Mouse (Mus musculus) MEL (cell line): ENCODE measurements at regions not wholly inside any gene's neighbourhood (a gene's known extent, or its start where the extent isn't known, plus 50 kb on each side); places are given as distances from the start of the nearest gene placed in this dataset.

Source experiments
- DNase-seq: peaks from one replicate; pipeline ENCODE4 v3.0.0; 2011; ENCODE audit warnings: low read depth, low spot score
- H3K27ac ChIP-seq: 2 replicates; pipeline ENCODE4 v1.5.1; 2012; ENCODE audit warnings: low read depth, mild to moderate bottlenecking, control low read depth, low read length, moderate library complexity; ENCODE audit not compliant: control insufficient read depth
- H3K27me3 ChIP-seq, 2 experiments: fragments of 150-350 bp in 1 of 2; sonication (generic) in 1 of 2; 2 replicates each; pipeline ENCODE4 v1.6.1; 2012; ENCODE audit warnings: low read length in 2 of 2, mild to moderate bottlenecking in 2 of 2, improper control_type of control experiment in 1 of 2, moderate library complexity in 1 of 2; ENCODE audit not compliant: insufficient read depth in 2 of 2, control insufficient read depth in 1 of 2
- H3K36me3 ChIP-seq, 2 experiments: 2 replicates each; pipeline ENCODE4 v1.6.1; 2012 to 2014; ENCODE audit warnings: low read length in 2 of 2, improper control_type of control experiment in 1 of 2, inconsistent platforms in 1 of 2, mild to moderate bottlenecking in 1 of 2; ENCODE audit not compliant: insufficient read depth in 2 of 2, control insufficient read depth in 1 of 2
- H3K4me1 ChIP-seq, 2 experiments: fragments of 150-350 bp in 1 of 2; sonication (generic) in 1 of 2; 2 replicates each; pipeline ENCODE4 v1.6.1; 2012; ENCODE audit warnings: low read length in 2 of 2, improper control_type of control experiment in 1 of 2, mild to moderate bottlenecking in 1 of 2; ENCODE audit not compliant: insufficient read depth in 2 of 2, control insufficient read depth in 1 of 2
- H3K4me3 ChIP-seq, 2 experiments: fragments of 150-350 bp in 1 of 2; sonication (generic) in 1 of 2; 2 replicates each; pipeline ENCODE4 v1.5.1; 2012; ENCODE audit warnings: low read depth in 2 of 2, low read length in 2 of 2, mild to moderate bottlenecking in 2 of 2, moderate library complexity in 2 of 2, control low read depth in 1 of 2, improper control_type of control experiment in 1 of 2; ENCODE audit not compliant: control insufficient read depth in 1 of 2, insufficient read depth in 1 of 2
- H3K79me2 ChIP-seq: 2 replicates; pipeline ENCODE4 v1.6.1; 2012; ENCODE audit warnings: mild to moderate bottlenecking, low read length, moderate library complexity; ENCODE audit not compliant: control insufficient read depth, poor library complexity, insufficient read depth
- H3K9ac ChIP-seq: 2 replicates; pipeline ENCODE4 v1.6.1; 2012; ENCODE audit warnings: low read depth, mild to moderate bottlenecking, control low read depth, low read length, moderate library complexity; ENCODE audit not compliant: control insufficient read depth, poor library complexity, severe bottlenecking
- H3K9me3 ChIP-seq: fragments of 150-350 bp; sonication (generic); replicated peaks from 2 replicates; pipeline ENCODE4 v1.6.1; 2012; ENCODE audit warnings: mild to moderate bottlenecking, low read length, improper control_type of control experiment, moderate library complexity; ENCODE audit not compliant: insufficient read depth
- CHD2 ChIP-seq: IDR thresholded peaks from 2 replicates; pipeline ENCODE4 v1.6.1; 2011; ENCODE audit warnings: low read length, improper control_type of control experiment
- CTCF ChIP-seq, 3 experiments: IDR thresholded peaks in 2 of 3; conservative IDR thresholded peaks in 1 of 3; 2 replicates each; pipeline ENCODE4 v1.5.1; 2011 to 2012; ENCODE audit warnings: low read length in 3 of 3, low read depth in 2 of 3, mild to moderate bottlenecking in 2 of 3, improper control_type of control experiment in 1 of 3, inconsistent platforms in 1 of 3, mixed read lengths in 1 of 3, moderate library complexity in 1 of 3; ENCODE audit not compliant: control insufficient read depth in 1 of 3, insufficient read depth in 1 of 3, poor library complexity in 1 of 3, severe bottlenecking in 1 of 3
- EP300 ChIP-seq, 2 experiments: IDR thresholded peaks; 2 replicates each; pipeline ENCODE4 v1.6.1; 2011; ENCODE audit warnings: improper control_type of control experiment in 2 of 2, low read length in 2 of 2, low read depth in 1 of 2, mild to moderate bottlenecking in 1 of 2
- ETS1 ChIP-seq: IDR thresholded peaks from 2 replicates; pipeline ENCODE4 v1.6.1; 2012; ENCODE audit warnings: low read depth, mild to moderate bottlenecking, inconsistent platforms, low read length, improper control_type of control experiment, moderate library complexity
- GABPA ChIP-seq: IDR thresholded peaks from 2 replicates; pipeline ENCODE4 v1.6.1; 2012; ENCODE audit warnings: low read depth, mild to moderate bottlenecking, inconsistent platforms, low read length, improper control_type of control experiment, moderate library complexity
- GATA1 ChIP-seq: IDR thresholded peaks from 2 replicates; pipeline ENCODE4 v1.6.1; 2011; ENCODE audit warnings: low read depth, low read length, improper control_type of control experiment
- HCFC1 ChIP-seq: IDR thresholded peaks from 2 replicates; pipeline ENCODE4 v1.6.1; 2012; ENCODE audit warnings: low read depth, mild to moderate bottlenecking, inconsistent platforms, low read length, improper control_type of control experiment, moderate library complexity
- JUND ChIP-seq: IDR thresholded peaks from 2 replicates; pipeline ENCODE4 v1.6.1; 2011; ENCODE audit warnings: low read depth, mild to moderate bottlenecking, improper control_type of control experiment, low read length
- KAT2A ChIP-seq: conservative IDR thresholded peaks from 2 replicates; pipeline ENCODE4 v1.6.1; 2012; ENCODE audit warnings: low read depth, low read length, improper control_type of control experiment, inconsistent platforms
- MAX ChIP-seq: IDR thresholded peaks from 2 replicates; pipeline ENCODE4 v1.6.1; 2011; ENCODE audit warnings: low read length, improper control_type of control experiment
- MAZ ChIP-seq: IDR thresholded peaks from 2 replicates; pipeline ENCODE4 v1.6.1; 2012; ENCODE audit warnings: low read depth, mild to moderate bottlenecking, inconsistent platforms, low read length, improper control_type of control experiment
- MEF2A ChIP-seq: IDR thresholded peaks from 2 replicates; pipeline ENCODE4 v1.6.1; 2014; ENCODE audit warnings: low read depth, mild to moderate bottlenecking, inconsistent platforms, low read length, improper control_type of control experiment; ENCODE audit not compliant: poor library complexity, insufficient replicate concordance, severe bottlenecking; ENCODE audit errors: extremely low read depth
- MXI1 ChIP-seq: IDR thresholded peaks from 2 replicates; pipeline ENCODE4 v1.6.1; 2011; ENCODE audit warnings: mild to moderate bottlenecking, low read depth, low read length, improper control_type of control experiment
- MYB ChIP-seq: IDR thresholded peaks from 2 replicates; pipeline ENCODE4 v1.6.1; 2011; ENCODE audit warnings: mild to moderate bottlenecking, low read depth, low read length, improper control_type of control experiment
- MYC ChIP-seq: IDR thresholded peaks from 2 replicates; pipeline ENCODE4 v1.6.1; 2011; ENCODE audit warnings: low read depth, mild to moderate bottlenecking, low read length, improper control_type of control experiment, moderate library complexity
- NELFE ChIP-seq: IDR thresholded peaks from 2 replicates; pipeline ENCODE4 v1.6.1; 2011; ENCODE audit warnings: low read depth, low read length, improper control_type of control experiment
- NRF1 ChIP-seq: IDR thresholded peaks from 2 replicates; pipeline ENCODE4 v1.6.1; 2014; ENCODE audit warnings: low read depth, mild to moderate bottlenecking, inconsistent platforms, low read length, improper control_type of control experiment, moderate library complexity; ENCODE audit not compliant: poor library complexity, insufficient read depth, severe bottlenecking
- POLR2A ChIP-seq, 2 experiments: IDR thresholded peaks; 2 replicates each; pipeline ENCODE4 v1.6.1; 2011 to 2012; ENCODE audit warnings: low read length in 2 of 2, mild to moderate bottlenecking in 2 of 2, control low read depth in 1 of 2, improper control_type of control experiment in 1 of 2, low read depth in 1 of 2, moderate library complexity in 1 of 2; ENCODE audit not compliant: control insufficient read depth in 1 of 2, insufficient read depth in 1 of 2, poor library complexity in 1 of 2
- POLR2AphosphoS2 ChIP-seq: IDR thresholded peaks from 2 replicates; pipeline ENCODE4 v1.6.1; 2011; ENCODE audit warnings: low read length, improper control_type of control experiment
- RCOR1 ChIP-seq: IDR thresholded peaks from 2 replicates; pipeline ENCODE4 v1.6.1; 2012; ENCODE audit warnings: low read depth, mild to moderate bottlenecking, inconsistent platforms, low read length, improper control_type of control experiment
- SIN3A ChIP-seq: IDR thresholded peaks from 2 replicates; pipeline ENCODE4 v1.6.1; 2012; ENCODE audit warnings: low read length, improper control_type of control experiment, inconsistent platforms
- SMC3 ChIP-seq: IDR thresholded peaks from 2 replicates; pipeline ENCODE4 v1.6.1; 2011; ENCODE audit warnings: low read depth, low read length, improper control_type of control experiment
- UBTF ChIP-seq: IDR thresholded peaks from 2 replicates; pipeline ENCODE4 v1.6.1; 2012; ENCODE audit warnings: low read depth, mild to moderate bottlenecking, inconsistent platforms, low read length, improper control_type of control experiment, moderate library complexity, borderline replicate concordance; ENCODE audit not compliant: insufficient read depth
- USF1 ChIP-seq: IDR thresholded peaks from 2 replicates; pipeline ENCODE4 v1.6.1; 2014; ENCODE audit warnings: low read depth, mild to moderate bottlenecking, inconsistent platforms, low read length, improper control_type of control experiment, moderate library complexity
- ZKSCAN1 ChIP-seq: IDR thresholded peaks from 2 replicates; pipeline ENCODE4 v1.6.1; 2012; ENCODE audit warnings: low read depth, mild to moderate bottlenecking, inconsistent platforms, low read length, improper control_type of control experiment, moderate library complexity
- ZMIZ1 ChIP-seq: IDR thresholded peaks from 2 replicates; pipeline ENCODE4 v1.6.1; 2012; ENCODE audit warnings: low read depth, mild to moderate bottlenecking, inconsistent platforms, low read length, improper control_type of control experiment, moderate library complexity
- ZNF384 ChIP-seq: IDR thresholded peaks from 2 replicates; pipeline ENCODE4 v1.6.1; 2012; ENCODE audit warnings: low read depth, mild to moderate bottlenecking, inconsistent platforms, low read length, improper control_type of control experiment

GRCm38 (mm10) chr12:10597976-10598746, 207.6 kb downstream of the Rdh14 start (continued):
- TF ChIP-seq MAZ = no peak
- TF ChIP-seq MXI1 = no peak
- no peak for TF ChIP-seq POLR2AphosphoS2
- no peak for TF ChIP-seq EP300 (IDR thresholded peaks at IDR 0.05; ENCODE audit: low read depth in 1 of 2, low read length in 2 of 2)
- TF ChIP-seq UBTF = no peak
- TF ChIP-seq GATA1 = no peak
- no peak for TF ChIP-seq SIN3A
- no peak for TF ChIP-seq JUND
- TF ChIP-seq SMC3 = peak; percentile 75
- TF ChIP-seq USF1 = no peak
- no peak for TF ChIP-seq ZMIZ1
- TF ChIP-seq ZNF384 = no peak
- no peak for TF ChIP-seq GABPA
- TF ChIP-seq MEF2A = no peak
- no peak for TF ChIP-seq ETS1
- TF ChIP-seq MAX = no peak
- TF ChIP-seq RCOR1 = no peak
- no peak for TF ChIP-seq MYB
- TF ChIP-seq NELFE = no peak

DNA sequence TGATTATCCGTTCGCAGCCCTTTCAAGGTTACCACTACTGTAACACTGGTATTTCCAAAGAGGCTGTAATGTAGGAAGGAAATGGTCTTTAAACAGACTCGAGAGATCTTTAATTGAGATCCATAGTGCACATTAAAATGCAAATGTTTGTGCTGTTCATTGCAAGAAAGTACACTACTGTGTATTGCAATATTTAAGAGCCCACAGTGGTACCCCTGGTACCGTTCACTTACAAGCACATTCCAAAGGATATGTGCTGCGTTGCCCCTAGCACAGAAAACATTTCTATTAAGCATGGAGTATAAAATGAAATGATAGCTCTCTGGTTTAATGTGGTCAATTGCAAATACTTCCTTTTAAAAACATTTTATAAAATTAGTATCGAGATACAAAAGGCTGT, 209.5 kb downstream of the Rdh14 start:
- Histone ChIP-seq H3K27me3 (no peaks in the 10 kb centered on the region), H3K4me3 (no peak overlapping the region), H3K79me2 (no peaks in the 10 kb centered on the region), H3K4me1 (no peaks in the 10 kb centered on the region), H3K27ac (no peak overlapping the region), H3K9ac (no peak overlapping the region), H3K36me3 (no peaks in the 10 kb centered on the region), H3K9me3 (no peaks in the 10 kb centered on the region)
- no peak for TF ChIP-seq NRF1
- TF ChIP-seq UBTF = no peak
- no peak for TF ChIP-seq POLR2A (IDR thresholded peaks at IDR 0.05; ENCODE audit: control insufficient read depth in 1 of 2, insufficient read depth in 1 of 2, low read depth in 1 of 2, low read length in 2 of 2, poor library complexity in 1 of 2)
- no peak for TF ChIP-seq HCFC1
- TF ChIP-seq CHD2 = no peak
- no peak for TF ChIP-seq KAT2A
- no peak for TF ChIP-seq CTCF (IDR thresholded peaks at IDR 0.05 in 2 of 3, conservative IDR thresholded peaks at IDR 0.05 in 1 of 3; ENCODE audit: control insufficient read depth in 1 of 3, insufficient read depth in 1 of 3, low read depth in 2 of 3, low read length in 3 of 3, poor library complexity in 1 of 3, severe bottlenecking in 1 of 3)
- TF ChIP-seq RCOR1 = no peak
- TF ChIP-seq MXI1 = no peak
- no peak for TF ChIP-seq ZKSCAN1
- TF ChIP-seq MYC = no peak
- no peak for DNase-seq
